Mouse (Mus musculus) left cerebral cortex, postnatal 14 days (tissue): ENCODE results near the gene Mnt. TPM values are rescaled to one million over a fixed set of nuclear protein-coding genes. Genes with fewer than 3 reads are reported as not detected.

ENCODE experiments used
- DNase-seq, 2 experiments: peaks; one replicate each; pipeline ENCODE4 v3.0.0; 2021 to 2022; ENCODE audit warnings: low spot score in 2 of 2, mixed read lengths in 1 of 2
- intact Hi-C: fragments of 180-260 bp; cut with DNase I; formaldehyde crosslinking; loops from one replicate; pipeline ENCODE4 v1.15.1; 2025
- total RNA-seq, 2 experiments: library from RNA; stranded (reverse); gene quantifications; 2 replicates each; pipeline ENCODE4 v1.2.3; 2021

Gene Mnt
- total RNA-seq, 2 experiments from 2014 or later, result 31.5 to 32.0 TPM

GRCm38 (mm10) chr11:74829812-74830211 is 908 bp upstream of the Mnt start:
- peak; percentile 75 to 80 for DNase-seq
- intact Hi-C loops, result no loop called here

- intact Hi-C loops, result no loop called here
- DNase-seq, result peak in 1 of 2 experiments; percentile 49
These were observed 478 bp downstream of the Mnt start for GRCm38 (mm10) chr11:74831191-74831605.

GRCm38 (mm10) chr11:74831606-74832451 is 1.1 kb downstream of the Mnt start:
- peak; percentile 97 to 98 for DNase-seq
- intact Hi-C loops, result no loop called here

- peak; percentile 61 to 82 for DNase-seq
- intact Hi-C loops, result no loop called here
These were observed 1.9 kb downstream of the Mnt start for GRCm38 (mm10) chr11:74832503-74833143.

- intact Hi-C loops, result no loop called here
These were observed 3.0 kb downstream of the Mnt start for GRCm38 (mm10) chr11:74833536-74834358.

GRCm38 (mm10) chr11:74834359-74834638 is 3.6 kb downstream of the Mnt start:
- intact Hi-C loops, result no loop called here
- no peak for DNase-seq

More at GRCm38 (mm10) chr11:74833536-74834358, 3.0 kb downstream of the Mnt start:
- no peak for DNase-seq

GRCm38 (mm10) chr11:74834650-74835277 is 4.0 kb downstream of the Mnt start:
- DNase-seq, result no peak

GRCm38 (mm10) chr11:74835593-74836224 is 5.0 kb downstream of the Mnt start:
- DNase-seq, result no peak
- intact Hi-C loops, result no loop called here

More at GRCm38 (mm10) chr11:74834650-74835277, 4.0 kb downstream of the Mnt start:
- intact Hi-C loops, result no loop called here

- intact Hi-C loops, result no loop called here
These were observed 5.7 kb downstream of the Mnt start for GRCm38 (mm10) chr11:74836225-74837055.

GRCm38 (mm10) chr11:74837056-74837693 is 6.5 kb downstream of the Mnt start:
- intact Hi-C loops, result no loop called here
- DNase-seq, result no peak

More at GRCm38 (mm10) chr11:74836225-74837055, 5.7 kb downstream of the Mnt start:
- no peak for DNase-seq

- peak; percentile 89 to 94 for DNase-seq
- intact Hi-C loops, result no loop called here
These were observed 7.1 kb downstream of the Mnt start for GRCm38 (mm10) chr11:74837694-74838431.

- intact Hi-C loops, result no loop called here
These were observed 7.7 kb downstream of the Mnt start for GRCm38 (mm10) chr11:74838441-74838840.

GRCm38 (mm10) chr11:74838971-74839370 is 8.3 kb downstream of the Mnt start:
- peak; percentile 75 to 91 for DNase-seq

More at GRCm38 (mm10) chr11:74838441-74838840, 7.7 kb downstream of the Mnt start:
- peak; percentile 90 to 91 for DNase-seq

GRCm38 (mm10) chr11:74839860-74840715 is 9.4 kb downstream of the Mnt start:
- intact Hi-C loops, result no loop called here

More at GRCm38 (mm10) chr11:74838971-74839370, 8.3 kb downstream of the Mnt start:
- intact Hi-C loops, result no loop called here

GRCm38 (mm10) chr11:74840739-74841138 is 10.0 kb downstream of the Mnt start:
- intact Hi-C loops, result no loop called here
- DNase-seq, result no peak

More at GRCm38 (mm10) chr11:74839860-74840715, 9.4 kb downstream of the Mnt start:
- no peak for DNase-seq

GRCm38 (mm10) chr11:74841366-74841765 is 10.6 kb downstream of the Mnt start:
- intact Hi-C loops, result no loop called here
- DNase-seq, result no peak
